Mouse (Mus musculus) megakaryocyte, embryonic 14.5 days (primary cell): ENCODE results near the gene Gm20388.

Experiments used
- FLI1 ChIP-seq: IDR thresholded peaks from 2 replicates; pipeline ENCODE4 v1.6.1; 2012; ENCODE audit warnings: low read length, inconsistent platforms, mixed read lengths
- GATA1 ChIP-seq: IDR thresholded peaks from 3 replicates; pipeline ENCODE4 v1.6.1; 2012; ENCODE audit warnings: mixed read lengths, low read length, inconsistent platforms, borderline replicate concordance

- TF ChIP-seq FLI1 (no peak), GATA1 (no peak)
These were observed 3521.7 kb downstream of the Gm20388 start for GRCm38 (mm10) chr8:123432381-123432780.
